Mouse (Mus musculus) erythroid progenitor cell, adult 5-6 weeks (primary cell): ENCODE results near the gene Fam227a. TPM values are rescaled to one million over a fixed set of nuclear protein-coding genes. Genes with fewer than 3 reads are reported as not detected.
A peak's percentile ranks its signal among the peaks of the same experiment; 100 is the strongest.

Experiments used
- ATAC-seq: replicated peaks from 2 replicates; pipeline ENCODE4 v1.8.0; 2016; ENCODE audit warnings: moderate number of reproducible peaks, mild to moderate bottlenecking, moderate TSS enrichment, inconsistent platforms; ENCODE audit not compliant: poor library complexity, low FRiP score, severe bottlenecking
- total RNA-seq, 2 experiments: library from RNA; stranded (forward) in 1 of 2; stranded (reverse) in 1 of 2; fragments of 150-400 nt in 1 of 2; fragments of 186-747, 209-891 nt in 1 of 2; gene quantifications; 2 replicates each; pipeline versions ENCODE4 v1.2.3 to v1.2.4; 2015 to 2017; ENCODE audit warnings: low replicate concordance in 2 of 2

Fam227a gene
- total RNA-seq (2015; ENCODE audit: low replicate concordance) (3.2 TPM in 1 of 2 replicates, not detected in the other), total RNA-seq (2017; ENCODE audit: low replicate concordance) (4.4 and 8.6 TPM in 2 replicates)

DNA sequence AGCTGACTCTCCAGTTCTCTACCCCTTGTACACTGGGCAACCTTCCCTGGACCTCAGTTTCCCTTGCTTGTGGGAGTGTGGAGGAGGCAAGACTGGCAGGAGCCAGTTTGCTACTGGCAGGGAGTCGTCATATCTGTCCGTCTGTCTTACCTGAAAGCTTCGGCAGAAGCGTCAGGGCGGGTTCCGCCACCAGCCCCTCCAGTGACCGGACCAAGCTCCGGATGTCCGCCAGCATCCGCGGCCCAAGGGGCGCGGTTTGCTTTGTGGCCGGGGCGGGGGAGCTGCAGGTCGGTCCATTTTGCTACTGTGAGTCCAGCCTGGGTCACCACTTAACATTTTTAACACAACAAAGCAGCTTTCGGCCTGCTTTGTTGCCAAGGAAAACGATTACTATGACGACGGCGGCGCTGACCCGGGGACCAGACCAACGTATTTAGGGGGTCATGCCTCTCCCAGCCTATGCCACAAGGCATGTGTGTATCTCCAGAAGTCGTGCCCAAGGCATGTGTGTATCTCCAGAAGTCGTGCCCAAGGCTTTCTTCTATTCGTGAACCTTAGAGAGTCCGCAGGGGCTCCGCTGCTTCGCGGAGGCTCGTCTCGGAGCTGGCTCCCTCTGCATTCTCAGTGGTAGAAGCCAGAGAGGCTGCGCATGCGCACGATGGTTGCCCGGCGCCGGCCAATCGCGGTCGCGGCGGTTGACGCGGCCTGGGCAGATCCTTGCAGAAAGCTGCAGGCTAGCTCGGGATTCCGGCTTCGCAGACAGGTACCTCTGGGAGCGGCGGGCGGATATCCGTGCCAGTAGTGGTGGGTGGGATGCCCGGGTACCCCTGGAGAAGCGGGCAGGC lies at the start of gene Fam227a, which contains the start of gene Cby1:
Gene Fam227a, minus strand, starts transcription at position 426 of the 845 bp plus-strand sequence.
Gene Cby1, plus strand, starts transcription at position 669 of the 845 bp plus-strand sequence.
- peak; percentile 88 for ATAC-seq

DNA sequence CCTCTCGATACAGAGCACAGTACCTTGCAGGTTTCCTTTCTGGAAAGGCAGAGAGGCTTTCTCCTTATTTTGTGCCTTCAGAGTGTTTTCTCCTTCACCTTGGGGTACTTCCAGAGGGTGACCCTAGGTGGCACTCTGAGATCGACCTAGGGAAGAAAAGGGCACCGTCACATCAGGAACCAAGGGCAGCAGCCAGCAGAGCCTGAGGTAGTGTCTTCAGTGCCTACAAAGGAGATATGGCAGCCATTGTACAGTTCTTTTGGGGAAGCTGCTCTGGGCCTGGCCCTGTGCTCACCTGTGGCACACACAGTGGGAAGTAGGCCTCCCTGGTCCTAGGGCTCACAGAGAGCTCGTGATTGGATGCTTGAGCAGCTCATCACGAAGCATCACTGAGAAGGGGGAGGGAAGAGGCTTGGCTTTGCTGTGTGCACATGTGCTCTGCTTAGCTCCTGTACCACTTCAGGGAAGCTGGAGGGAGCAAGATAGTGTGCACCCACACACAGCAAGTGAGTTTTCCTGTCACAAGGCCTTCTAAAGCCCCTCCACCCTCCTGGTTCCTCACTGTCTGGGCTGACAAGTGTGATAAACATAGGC lies 49.6 kb upstream of the Fam227a start:
- ATAC-seq, result 0 out of 2 replicates have a peak, but pooled peaks have one; percentile 32

DNA sequence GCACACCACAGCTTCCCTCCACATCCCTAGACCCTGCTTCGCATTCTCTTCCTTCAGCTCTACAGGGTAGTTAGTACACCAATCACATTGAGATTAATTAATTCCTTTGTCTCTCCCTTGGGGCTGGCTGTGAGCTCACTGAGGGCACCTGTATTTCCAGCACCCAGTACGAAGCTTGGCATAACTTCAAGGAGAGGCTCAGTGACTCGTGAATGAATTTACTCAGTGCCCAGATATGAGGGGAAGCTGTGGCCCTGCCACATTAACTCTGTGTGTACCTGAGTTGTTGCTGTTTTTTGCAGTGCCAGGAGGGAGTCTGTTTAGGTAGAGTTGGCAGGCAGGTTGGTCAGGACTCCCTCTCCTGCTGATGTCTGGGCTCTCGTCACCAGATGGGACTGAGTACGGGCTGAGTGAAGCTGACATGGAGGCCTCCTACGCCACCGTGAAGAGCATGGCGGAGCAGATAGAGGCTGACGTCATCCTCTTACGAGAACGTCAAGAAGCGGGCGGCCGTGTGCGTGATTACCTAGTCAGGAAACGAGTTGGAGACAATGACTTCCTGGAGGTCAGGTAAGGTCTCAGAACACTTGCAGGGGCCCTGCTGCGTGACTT lies 48.0 kb upstream of the Fam227a start:
- no peak for ATAC-seq

DNA sequence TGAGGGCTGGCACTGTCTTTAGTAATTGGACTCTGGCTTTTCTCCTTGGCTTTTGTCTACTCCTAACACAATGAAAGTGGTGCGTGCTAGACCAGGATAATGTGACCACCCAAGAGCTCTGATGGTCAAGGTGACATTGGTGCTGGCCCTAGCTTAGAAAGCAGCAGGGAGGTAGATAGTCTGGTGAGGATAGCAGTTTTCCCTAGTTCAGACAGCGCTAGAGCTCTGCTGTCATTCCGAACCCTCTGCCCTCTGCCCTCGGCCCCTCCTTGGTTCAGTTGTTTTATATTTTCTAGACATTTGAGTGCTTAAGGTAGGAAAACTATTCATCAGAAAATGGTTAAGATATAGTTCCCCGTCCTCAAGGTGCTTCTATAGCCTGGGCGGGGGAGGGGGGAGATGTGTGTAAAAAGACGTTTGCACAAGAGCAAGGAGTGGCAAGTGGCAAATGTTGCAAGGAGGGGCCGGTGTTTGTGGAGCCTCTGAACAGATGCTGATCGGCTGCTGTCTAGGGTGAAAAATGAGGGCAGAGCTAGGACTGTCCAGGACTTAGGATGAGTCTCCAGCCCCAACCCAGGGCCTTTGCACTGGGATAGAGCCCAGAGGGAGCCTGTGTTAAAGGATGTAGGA lies 38.9 kb upstream of the Fam227a start:
- ATAC-seq, result no peak

DNA sequence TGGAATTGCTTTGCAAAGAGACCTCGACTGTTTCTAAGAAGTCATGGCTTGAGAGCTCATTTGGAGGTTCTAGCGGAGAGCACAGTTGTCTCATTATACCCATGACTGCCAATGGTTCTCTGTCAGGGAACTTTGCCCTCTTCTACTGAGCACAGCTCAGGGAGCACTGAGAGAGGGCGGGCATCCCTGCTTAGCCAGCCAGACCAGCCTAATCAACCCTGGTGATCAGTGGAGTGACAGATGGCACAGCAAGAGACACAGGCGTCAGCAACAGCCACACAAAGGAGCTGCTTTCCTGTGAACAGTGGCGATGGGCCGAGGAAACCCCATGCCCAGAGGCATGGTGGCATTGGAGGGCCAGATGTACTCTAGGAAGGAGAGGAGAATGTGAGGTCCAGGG lies 38.3 kb upstream of the Fam227a start:
- no peak for ATAC-seq

DNA sequence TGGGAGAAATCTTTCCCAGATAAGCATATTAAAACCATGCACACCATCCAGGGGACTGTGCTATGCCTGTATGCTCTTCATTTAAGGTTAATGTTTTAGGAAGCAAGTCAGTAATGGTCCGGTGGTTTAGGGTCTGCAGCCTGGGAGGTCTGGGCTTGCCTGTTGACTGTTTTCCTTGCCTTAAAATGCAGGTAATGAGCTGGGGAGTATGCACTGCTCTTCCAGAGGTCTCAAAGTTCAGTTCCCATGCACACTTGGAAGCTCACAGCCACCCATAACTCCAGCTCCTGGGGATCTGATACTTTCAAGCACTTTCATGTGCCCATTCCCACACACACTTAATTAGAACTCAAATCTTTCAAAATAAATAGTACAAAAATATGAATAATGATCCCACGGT lies 37.8 kb upstream of the Fam227a start:
- no peak for ATAC-seq

DNA sequence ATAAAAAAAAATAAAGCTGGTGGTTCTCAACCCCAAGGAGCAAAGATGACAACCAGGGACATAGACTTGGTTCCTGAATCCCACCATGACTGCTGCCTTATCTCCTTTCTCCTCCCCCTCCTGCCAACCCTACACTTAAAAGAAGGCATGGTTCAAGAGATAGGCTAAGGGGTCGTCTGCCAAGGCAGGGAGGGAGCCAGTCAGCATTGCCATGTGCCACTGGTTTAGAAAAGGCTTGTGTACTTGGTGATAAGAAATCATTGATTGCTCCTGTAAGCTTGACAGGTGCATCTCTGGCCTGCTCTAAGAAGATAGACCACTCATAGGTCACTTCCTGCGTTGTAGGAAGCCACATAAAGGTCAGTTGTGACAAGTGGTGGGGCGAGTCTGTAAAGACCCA lies 36.8 kb upstream of the Fam227a start:
- ATAC-seq, result no peak

DNA sequence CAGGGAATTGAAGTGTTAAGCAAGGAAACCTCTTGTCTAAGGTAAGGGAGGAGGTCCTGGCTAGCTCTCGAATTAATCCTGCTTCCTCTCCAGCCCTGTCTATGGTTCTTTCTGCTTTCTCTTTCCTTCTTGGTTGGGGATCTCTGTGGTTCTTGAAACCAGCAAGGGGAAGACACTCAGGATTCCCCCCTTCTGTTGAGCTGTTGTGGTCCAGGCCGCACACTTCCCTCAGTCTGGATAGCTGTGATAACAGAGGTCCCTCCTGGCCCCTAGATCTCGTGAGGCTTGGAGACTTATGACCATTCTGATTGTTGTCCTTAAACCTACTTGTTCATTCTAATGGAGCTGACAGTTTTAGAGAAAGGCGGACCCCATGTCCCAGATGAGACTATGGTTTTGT lies 35.8 kb upstream of the Fam227a start:
- ATAC-seq, result peak; percentile 41

DNA sequence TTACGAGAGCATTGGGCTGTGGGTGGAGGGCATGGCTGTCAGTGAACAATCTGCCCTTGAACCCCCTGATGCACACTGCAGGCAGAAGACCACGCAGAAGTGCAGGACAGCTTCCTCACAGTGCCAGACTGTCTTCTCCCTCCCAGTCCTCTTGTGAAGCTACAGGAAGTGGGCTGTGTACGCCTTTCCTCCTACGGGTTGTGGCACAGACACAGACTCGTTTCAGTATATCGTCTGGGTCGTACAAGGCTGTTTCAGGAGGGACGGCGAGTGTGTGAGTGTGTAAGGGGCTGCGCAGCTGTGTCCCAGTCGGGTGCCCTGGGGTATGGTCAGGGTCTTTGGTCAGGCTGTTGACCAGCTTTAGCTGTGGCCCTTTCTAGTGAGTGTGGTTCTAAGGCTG lies 35.0 kb upstream of the Fam227a start:
- ATAC-seq, result no peak

DNA sequence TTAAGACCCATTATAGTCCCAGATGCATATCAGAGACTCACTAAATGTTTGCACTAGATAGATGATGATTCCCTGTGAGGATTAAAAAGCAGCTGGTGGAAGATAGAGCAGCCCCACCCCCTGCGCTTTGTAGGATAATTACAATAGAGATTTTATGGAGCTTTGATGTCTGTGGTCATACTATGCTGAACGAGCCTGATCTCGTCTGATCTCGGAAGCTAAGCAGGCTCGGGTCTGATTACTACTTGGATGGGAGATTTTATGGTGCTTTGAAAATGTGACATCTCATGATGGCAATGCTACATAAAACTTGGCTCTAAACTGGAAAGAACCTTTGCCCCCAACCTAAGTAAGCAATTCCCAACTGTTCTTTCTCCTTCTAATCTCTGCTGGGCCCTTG lies 33.6 kb upstream of the Fam227a start:
- no peak for ATAC-seq

DNA sequence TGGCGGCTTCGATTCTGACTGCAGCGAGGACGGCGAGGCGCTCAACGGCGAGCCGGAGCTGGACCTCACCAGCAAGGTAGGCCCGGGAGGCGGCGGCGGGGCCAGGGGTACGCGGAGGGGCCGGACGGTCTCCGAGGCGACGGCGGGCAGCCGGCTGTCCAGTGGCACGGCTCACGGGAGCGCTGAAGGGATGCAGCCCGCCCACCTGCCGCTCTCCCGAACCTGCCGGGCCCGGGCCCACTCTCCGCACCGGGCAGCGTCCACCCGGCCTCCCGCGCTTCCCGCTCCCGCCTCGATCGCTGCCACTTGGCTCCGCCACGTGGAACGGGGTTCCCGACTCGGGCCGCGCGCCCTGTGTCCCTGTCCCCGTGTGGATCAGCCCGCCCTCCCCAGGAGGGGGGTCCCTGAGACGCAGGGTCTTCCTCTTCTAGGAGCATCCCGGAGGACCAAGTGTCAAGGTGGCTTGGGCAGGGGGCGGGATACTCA lies 32.3 kb upstream of the Fam227a start:
- no peak for ATAC-seq

DNA sequence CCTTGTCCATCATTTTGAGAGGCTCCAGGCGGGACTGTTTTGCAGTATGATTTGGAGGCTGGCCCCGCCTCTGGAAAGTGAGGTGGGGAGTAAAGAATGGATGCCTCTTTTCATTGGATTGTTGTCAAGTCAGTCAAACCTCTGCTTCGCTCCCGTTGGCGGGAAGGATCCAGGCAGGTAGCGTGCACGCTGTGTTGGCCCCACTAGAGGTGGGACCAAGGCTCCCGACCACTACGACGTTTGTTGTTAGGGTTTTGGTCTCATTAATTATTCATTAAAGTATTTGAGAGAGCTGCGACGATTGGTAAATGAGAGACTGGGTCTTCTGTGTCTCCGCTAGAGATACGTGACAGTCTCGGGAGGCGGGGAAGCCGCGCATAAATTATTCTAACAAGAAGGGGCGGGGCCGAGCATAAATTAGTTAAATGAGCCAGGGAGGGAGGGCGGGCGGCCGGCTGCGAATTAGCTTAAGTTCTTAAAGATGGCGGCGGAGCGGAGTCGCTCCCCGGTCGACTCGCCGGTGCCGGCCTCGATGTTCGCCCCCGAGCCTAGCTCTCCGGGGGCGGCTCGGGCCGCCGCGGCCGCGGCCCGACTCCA lies 31.8 kb upstream of the Fam227a start, which contains the start of gene Gtpbp1:
Gene Gtpbp1, plus strand, starts transcription at position 420 of the 597 bp plus-strand sequence.
- ATAC-seq, result peak; percentile 74

DNA sequence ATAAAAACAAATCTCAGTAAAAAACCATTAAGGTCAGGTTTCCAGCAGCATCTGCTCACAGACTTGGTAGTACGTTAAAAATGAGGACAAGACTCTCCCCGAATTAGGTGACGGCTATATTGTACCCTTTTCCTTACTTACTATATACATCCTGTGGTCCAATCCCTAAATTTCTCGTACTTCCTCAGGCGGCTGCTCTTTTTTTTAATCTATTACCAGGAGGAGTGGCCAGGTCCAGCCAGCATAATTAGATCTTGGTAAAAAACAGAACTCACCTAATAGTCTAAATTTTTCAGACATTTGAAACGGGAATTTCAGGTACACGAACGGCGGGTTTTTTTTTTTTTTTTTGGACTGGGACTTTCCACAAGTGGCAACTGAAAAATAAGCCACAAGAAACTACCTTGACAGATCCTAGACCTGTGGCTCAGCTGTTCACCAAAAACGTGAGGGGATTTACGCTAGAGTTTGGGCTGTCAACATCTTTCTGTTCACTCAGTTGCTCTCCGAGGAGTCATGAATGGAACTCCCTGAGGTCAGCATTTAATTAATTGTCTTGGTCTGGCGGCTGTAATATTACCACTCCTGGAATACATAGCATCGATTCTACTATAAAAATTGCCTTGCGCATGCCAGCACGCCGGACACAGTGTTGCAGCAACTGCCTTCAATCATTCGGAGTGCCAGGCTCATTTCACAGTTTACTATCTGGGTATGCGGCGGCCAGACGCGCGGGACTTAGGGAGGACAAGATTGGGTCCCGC lies 31.1 kb upstream of the Fam227a start:
- ATAC-seq, result no peak; the same call in 1 of the 2 replicates

DNA sequence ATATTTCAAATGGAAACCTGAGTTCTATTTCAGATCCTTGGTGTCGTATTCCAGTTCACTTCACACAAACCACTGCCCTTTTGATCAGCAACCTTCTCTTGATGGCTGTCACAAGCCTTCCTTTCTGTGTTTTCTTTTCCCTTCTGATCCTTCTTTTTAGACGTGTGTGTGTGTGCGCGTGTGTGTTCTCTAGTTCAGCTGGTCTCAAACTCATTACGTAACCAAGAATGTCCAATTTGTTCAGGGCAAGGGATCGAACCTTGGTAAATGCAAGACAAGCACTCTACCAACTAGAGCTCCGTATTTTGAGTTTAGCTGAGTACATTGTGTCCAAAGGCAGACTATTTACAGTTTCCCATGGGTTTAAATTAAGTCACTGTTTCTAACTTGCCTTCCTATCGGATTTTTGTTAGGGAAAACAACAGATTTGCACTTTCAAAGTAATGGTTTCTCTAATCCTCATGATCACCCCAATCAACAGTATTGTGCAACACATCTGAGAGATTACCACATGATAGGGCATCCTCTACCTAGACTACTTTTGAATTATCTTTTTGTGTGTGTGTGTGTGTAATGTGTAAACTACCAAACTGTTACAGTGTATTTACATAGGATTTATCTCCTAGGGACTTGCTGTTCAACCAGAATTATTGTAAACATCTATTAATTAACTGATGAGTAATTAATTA lies 29.7 kb upstream of the Fam227a start:
- no peak for ATAC-seq

DNA sequence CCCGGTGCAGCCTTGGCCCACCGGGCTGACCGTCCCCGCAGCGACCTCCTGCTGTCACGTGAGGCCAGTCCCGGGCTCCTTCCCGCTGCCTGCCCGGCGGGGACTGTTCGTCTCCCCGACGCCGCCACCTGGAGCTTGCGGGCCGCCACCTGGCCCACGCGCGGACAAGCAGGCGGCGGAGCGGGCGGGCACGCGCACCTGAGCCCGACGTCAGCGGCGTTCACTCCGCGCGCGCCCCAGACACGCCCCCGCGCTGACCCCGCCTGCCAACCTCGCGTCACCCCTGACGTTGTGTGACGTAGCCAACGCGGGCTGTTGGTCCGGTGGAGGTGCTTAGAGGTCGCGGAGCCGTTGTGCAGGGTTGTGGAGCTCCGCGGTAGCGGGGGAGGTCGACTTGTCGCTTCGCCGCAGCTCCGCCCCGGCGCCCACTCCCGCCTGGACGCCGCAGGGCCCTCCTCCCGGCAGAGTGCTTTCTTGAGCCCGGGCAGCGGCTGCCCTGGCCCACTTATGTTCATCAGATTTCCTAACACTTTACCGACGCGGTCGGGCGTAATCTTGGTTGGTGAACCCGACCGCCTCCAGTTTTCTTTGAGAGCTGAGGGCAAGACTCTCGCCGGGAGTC lies 29.0 kb upstream of the Fam227a start, which contains the start of gene Josd1:
Gene Josd1, minus strand, starts transcription at position 274 of the 622 bp plus-strand sequence.
- peak; percentile 63 for ATAC-seq

DNA sequence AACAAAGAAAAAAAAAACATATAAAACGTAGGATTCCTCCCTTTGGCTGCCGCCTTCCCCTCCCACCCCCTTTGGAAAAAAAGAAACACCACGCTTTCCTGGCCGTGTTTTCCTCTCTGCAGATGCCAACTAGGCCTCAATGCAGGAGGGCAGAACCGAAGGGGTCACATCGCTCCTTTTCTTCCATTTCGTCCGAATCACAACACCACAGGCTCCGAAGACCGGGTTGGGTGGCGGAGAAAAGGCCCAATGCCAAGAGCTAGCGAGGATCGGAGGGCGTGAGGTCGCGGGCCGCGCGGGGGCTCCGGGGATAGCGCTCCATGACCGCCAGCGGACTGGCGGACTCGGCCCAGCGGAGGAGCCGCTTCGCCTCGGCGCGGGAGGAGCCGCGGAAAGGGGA lies 28.4 kb upstream of the Fam227a start:
- no peak for ATAC-seq

DNA sequence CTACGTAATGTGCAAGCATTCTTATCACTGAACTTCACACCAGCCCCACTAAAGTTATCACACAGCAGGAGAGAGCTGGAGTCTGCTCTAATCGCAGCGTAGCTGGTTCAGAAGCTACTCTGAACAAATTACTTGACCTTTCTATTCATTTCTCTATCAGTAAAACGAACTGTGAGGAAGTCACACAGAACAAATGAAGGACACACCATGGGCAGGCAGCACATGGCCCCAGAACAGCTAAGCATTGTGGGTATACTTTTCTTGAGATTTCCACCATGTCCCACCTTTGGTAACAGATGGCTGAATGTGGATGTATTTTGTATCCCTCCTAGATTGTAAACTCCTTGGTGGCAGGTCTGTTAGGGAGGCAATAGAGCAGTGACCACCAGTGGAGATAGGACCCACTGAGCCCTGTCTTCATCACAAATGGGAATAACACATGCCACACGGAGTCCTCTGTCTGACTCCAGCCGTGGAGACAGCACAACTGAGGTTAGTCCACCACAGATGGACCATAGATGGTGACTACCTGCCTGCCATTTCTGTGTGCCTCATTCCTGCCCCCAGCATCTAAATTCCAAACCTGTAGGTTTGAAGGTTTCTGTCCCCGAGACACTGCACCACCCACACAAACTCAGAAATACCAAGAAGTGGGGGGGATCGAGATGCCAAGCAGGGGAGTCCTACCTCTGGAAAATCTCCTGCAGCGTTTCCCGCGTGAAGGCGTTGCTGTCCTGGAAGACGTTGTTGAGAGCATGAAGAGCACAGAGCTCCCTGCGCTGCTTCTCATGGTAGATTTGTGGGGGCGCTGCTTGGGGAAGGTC lies 27.5 kb upstream of the Fam227a start:
- ATAC-seq, result no peak
